Mouse (Mus musculus): Measurements from ENCODE around the gene Glrp1. TPM values are rescaled to one million over a fixed set of nuclear protein-coding genes. Genes with fewer than 3 reads are reported as not detected.
A peak's percentile ranks its signal among the peaks of the same experiment; 100 is the strongest.

Glrp1 gene
- not detected for total RNA-seq (2021)
- long read RNA-seq, experiment 1 = 0 reads
- long read RNA-seq, experiment 2 = 0 reads

GRCm38 (mm10) chr1:88509789-88510188 is at the start of gene Glrp1:
TSS of gene Glrp1 (minus strand) at chr1:88510066.
- no peak for DNase-seq

GRCm38 (mm10) chr1:88559258-88559657 is 49.4 kb upstream of the Glrp1 start:
- DNase-seq = peak; percentile 77 to 81

- no peak for DNase-seq
Measured at GRCm38 (mm10) chr1:88558793-88559192, 48.9 kb upstream of the Glrp1 start.

GRCm38 (mm10) chr1:88556401-88556800 is 46.5 kb upstream of the Glrp1 start:
- no peak for DNase-seq

- no peak for DNase-seq
Measured at GRCm38 (mm10) chr1:88553500-88554187, 43.8 kb upstream of the Glrp1 start.

- DNase-seq = no peak
Measured at GRCm38 (mm10) chr1:88549263-88549662, 39.4 kb upstream of the Glrp1 start.

- no peak for DNase-seq
Measured at GRCm38 (mm10) chr1:88547172-88547571, 37.3 kb upstream of the Glrp1 start.

GRCm38 (mm10) chr1:88543608-88544007 is 33.7 kb upstream of the Glrp1 start:
- no peak for DNase-seq

GRCm38 (mm10) chr1:88539823-88540222 is 30.0 kb upstream of the Glrp1 start:
- DNase-seq = no peak

GRCm38 (mm10) chr1:88539256-88539655 is 29.4 kb upstream of the Glrp1 start:
- DNase-seq = no peak

GRCm38 (mm10) chr1:88536308-88536707 is 26.4 kb upstream of the Glrp1 start:
- no peak for DNase-seq

GRCm38 (mm10) chr1:88534091-88534490 is 24.2 kb upstream of the Glrp1 start:
- DNase-seq = no peak

GRCm38 (mm10) chr1:88526161-88526560 is 16.3 kb upstream of the Glrp1 start:
- no peak for DNase-seq

- DNase-seq = no peak
Measured at GRCm38 (mm10) chr1:88525622-88526021, 15.8 kb upstream of the Glrp1 start.

- DNase-seq = no peak
Measured at GRCm38 (mm10) chr1:88521170-88521747, 11.4 kb upstream of the Glrp1 start.

- no peak for DNase-seq
Measured at GRCm38 (mm10) chr1:88513613-88514012, 3.7 kb upstream of the Glrp1 start.

GRCm38 (mm10) chr1:88507886-88508285 is 2.0 kb downstream of the Glrp1 start:
- no peak for DNase-seq

GRCm38 (mm10) chr1:88507214-88507613 is 2.7 kb downstream of the Glrp1 start:
- DNase-seq = peak in 1 of 2 experiments; percentile 5

- DNase-seq = no peak
Measured at GRCm38 (mm10) chr1:88506412-88506811, 3.5 kb downstream of the Glrp1 start.

- no peak for DNase-seq
Measured at GRCm38 (mm10) chr1:88505697-88506096, 4.2 kb downstream of the Glrp1 start.

- no peak for DNase-seq
Measured at GRCm38 (mm10) chr1:88504531-88504945, 5.3 kb downstream of the Glrp1 start.

GRCm38 (mm10) chr1:88502822-88503221 is 7.0 kb downstream of the Glrp1 start:
- no peak for DNase-seq

GRCm38 (mm10) chr1:88499230-88499737 is 10.6 kb downstream of the Glrp1 start:
- DNase-seq = no peak

- no peak for DNase-seq
Measured at GRCm38 (mm10) chr1:88497407-88497806, 12.5 kb downstream of the Glrp1 start.

All from adrenal gland, postnatal 36 days (tissue).